Mouse (Mus musculus) MN1 (cell line): ENCODE measurements at regions not wholly inside any gene's neighbourhood (a gene's known extent, or its start where the extent isn't known, plus 50 kb on each side); places are given as distances from the start of the nearest gene placed in this dataset.

ENCODE experiments used
- DNase-seq: peaks from one replicate; pipeline ENCODE4 v3.0.0-alpha.2; 2016; ENCODE audit warnings: low spot score

- DNase-seq = no peak
Observed at GRCm38 (mm10) chr5:106392213-106392612, 65.8 kb downstream of the Barhl2 start.

- no peak for DNase-seq
Observed at GRCm38 (mm10) chr5:106386621-106387020, 71.3 kb downstream of the Barhl2 start.

GRCm38 (mm10) chr5:106385838-106386237 is 72.1 kb downstream of the Barhl2 start:
- DNase-seq = no peak

GRCm38 (mm10) chr5:106385219-106385618 is 72.7 kb downstream of the Barhl2 start:
- DNase-seq = no peak

GRCm38 (mm10) chr5:106384138-106384770 is 73.7 kb downstream of the Barhl2 start:
- DNase-seq = no peak

GRCm38 (mm10) chr5:106381919-106382318 is 76.0 kb downstream of the Barhl2 start:
- DNase-seq = no peak

GRCm38 (mm10) chr5:106380631-106381285 is 77.2 kb downstream of the Barhl2 start:
- DNase-seq = no peak

GRCm38 (mm10) chr5:106376781-106377525 is 81.0 kb downstream of the Barhl2 start:
- no peak for DNase-seq

GRCm38 (mm10) chr5:106367831-106368230 is 90.1 kb downstream of the Barhl2 start:
- DNase-seq = no peak

- no peak for DNase-seq
Observed at GRCm38 (mm10) chr5:106367312-106367711, 90.7 kb downstream of the Barhl2 start.

- no peak for DNase-seq
Observed at GRCm38 (mm10) chr5:106366006-106366405, 92.0 kb downstream of the Barhl2 start.

- DNase-seq = peak; percentile 7
Observed at GRCm38 (mm10) chr5:106365094-106365493, 92.9 kb downstream of the Barhl2 start.

- no peak for DNase-seq
Observed at GRCm38 (mm10) chr5:106351348-106351747, 106.6 kb downstream of the Barhl2 start.

GRCm38 (mm10) chr5:106349851-106350515 is 108.0 kb downstream of the Barhl2 start:
- DNase-seq = no peak

GRCm38 (mm10) chr5:106344308-106344707 is 113.7 kb downstream of the Barhl2 start:
- no peak for DNase-seq

GRCm38 (mm10) chr5:106343601-106344000 is 114.4 kb downstream of the Barhl2 start:
- no peak for DNase-seq

GRCm38 (mm10) chr5:106341361-106341760 is 116.6 kb downstream of the Barhl2 start:
- no peak for DNase-seq

GRCm38 (mm10) chr5:106335639-106336038 is 122.3 kb downstream of the Barhl2 start:
- no peak for DNase-seq

GRCm38 (mm10) chr5:106327592-106328150 is 130.3 kb downstream of the Barhl2 start:
- DNase-seq = no peak

GRCm38 (mm10) chr5:106322574-106323215 is 135.3 kb downstream of the Barhl2 start:
- DNase-seq = no peak

- no peak for DNase-seq
Observed at GRCm38 (mm10) chr5:106321426-106321825, 136.5 kb downstream of the Barhl2 start.

GRCm38 (mm10) chr5:106321023-106321422 is 136.9 kb downstream of the Barhl2 start:
- DNase-seq = no peak
